Mouse (Mus musculus): Measurements from ENCODE around the gene Cryge. TPM values are rescaled to one million over a fixed set of nuclear protein-coding genes. Genes with fewer than 3 reads are reported as not detected.
"Not testable (repeated sequence)": the region's sequence is repeated elsewhere in the genome, so short reads cannot be mapped to it uniquely, and the experiment has no call there.

The Cryge gene
- 16.1 and 29.2 TPM in 2 replicates for polyA plus RNA-seq (2016; fragmentation: Nextera tagmentation; extraction: Ambion mirVana)

- not testable (repeated sequence) for H3K4me1 ChIP-seq; H3K4me2 ChIP-seq (replicated peaks); H3K36me3 ChIP-seq; H3K9ac ChIP-seq; H3K4me3 ChIP-seq; H3K27ac ChIP-seq; H3K27me3 ChIP-seq; H3K9me3 ChIP-seq
- peak; percentile 59; the same call in 1 of the 2 replicates for ATAC-seq (ENCODE audit: insufficient number of reproducible peaks, insufficient read depth, low FRiP score, low TSS enrichment)
- 78% methylated on average over 12 of the region's 12 CpGs for WGBS
These were observed at the start of gene Cryge for GRCm38 (mm10) chr1:65050952-65051351. Cryge (minus strand) TSS chr1:65051149.

GRCm38 (mm10) chr1:65096953-65097352 lies 46.0 kb upstream of the Cryge start:
- no peak overlapping the region for H3K4me2 ChIP-seq (replicated peaks)
- no peaks in the 10 kb centered on the region for H3K9me3 ChIP-seq
- H3K36me3 ChIP-seq: no peaks in the 10 kb centered on the region
- 80% methylated on average over 3 of the region's 3 CpGs for WGBS
- H3K27ac ChIP-seq: no peak overlapping the region
- no peak for ATAC-seq (ENCODE audit: insufficient number of reproducible peaks, insufficient read depth, low FRiP score, low TSS enrichment)
- H3K27me3 ChIP-seq: no peaks in the 10 kb centered on the region
- no peaks in the 10 kb centered on the region for H3K4me1 ChIP-seq
- no peak overlapping the region for H3K9ac ChIP-seq
- no peak overlapping the region for H3K4me3 ChIP-seq

- WGBS: 86% methylated on average over 3 of the region's 3 CpGs
- Histone ChIP-seq H3K36me3 (no peaks in the 10 kb centered on the region), H3K9ac (no peak overlapping the region), H3K27me3 (no peaks in the 10 kb centered on the region), H3K4me2 (replicated peaks) (no peak overlapping the region), H3K4me3 (no peak overlapping the region), H3K27ac (no peak overlapping the region), H3K9me3 (no peaks in the 10 kb centered on the region), H3K4me1 (no peaks in the 10 kb centered on the region)
- no peak for ATAC-seq (ENCODE audit: insufficient number of reproducible peaks, insufficient read depth, low FRiP score, low TSS enrichment)
These were observed 40.6 kb upstream of the Cryge start for GRCm38 (mm10) chr1:65091566-65091965.

GRCm38 (mm10) chr1:65090370-65090769 lies 39.4 kb upstream of the Cryge start:
- H3K9ac ChIP-seq: no peak overlapping the region
- H3K4me3 ChIP-seq: no peak overlapping the region
- H3K36me3 ChIP-seq: no peaks in the 10 kb centered on the region
- H3K27ac ChIP-seq: no peak overlapping the region
- no peak overlapping the region for H3K4me2 ChIP-seq (replicated peaks)
- WGBS: 75% methylated on average over 2 of the region's 2 CpGs
- no peaks in the 10 kb centered on the region for H3K9me3 ChIP-seq
- no peak for ATAC-seq (ENCODE audit: insufficient number of reproducible peaks, insufficient read depth, low FRiP score, low TSS enrichment)
- H3K27me3 ChIP-seq: no peaks in the 10 kb centered on the region
- H3K4me1 ChIP-seq: no peaks in the 10 kb centered on the region

- H3K4me3 ChIP-seq: no peak overlapping the region
- H3K27ac ChIP-seq: no peak overlapping the region
- no peaks in the 10 kb centered on the region for H3K27me3 ChIP-seq
- no peak overlapping the region for H3K4me2 ChIP-seq (replicated peaks)
- no peak overlapping the region for H3K9ac ChIP-seq
- no peaks in the 10 kb centered on the region for H3K4me1 ChIP-seq
- no peaks in the 10 kb centered on the region for H3K36me3 ChIP-seq
- no peak for ATAC-seq (ENCODE audit: insufficient number of reproducible peaks, insufficient read depth, low FRiP score, low TSS enrichment)
- 75% methylated on average over 6 of the region's 6 CpGs for WGBS
- no peaks in the 10 kb centered on the region for H3K9me3 ChIP-seq
These were observed 37.8 kb upstream of the Cryge start for GRCm38 (mm10) chr1:65088567-65089356.

- Histone ChIP-seq H3K4me3 (no peak within 1 kb of the TSS), H3K4me2 (replicated peaks) (no peak within 1 kb of the TSS), H3K4me1 (peaks cover 4% of the 10 kb centered on the region; the same call in 1 of the 2 replicates), H3K27me3 (no peaks in the 10 kb centered on the region), H3K9me3 (no peaks in the 10 kb centered on the region), H3K27ac (no peak within 1 kb of the TSS), H3K36me3 (no peaks in the 10 kb centered on the region), H3K9ac (no peak within 1 kb of the TSS)
- ATAC-seq (ENCODE audit: insufficient number of reproducible peaks, insufficient read depth, low FRiP score, low TSS enrichment): no peak
- 29% methylated on average over 7 of the region's 7 CpGs for WGBS
These were observed 31.2 kb upstream of the Cryge start, which contains the start of gene Crygb for GRCm38 (mm10) chr1:65082188-65082587. Crygb (minus strand) TSS chr1:65082288.

- no peaks in the 10 kb centered on the region for H3K9me3 ChIP-seq
These were observed 24.7 kb upstream of the Cryge start for GRCm38 (mm10) chr1:65075607-65076006.

GRCm38 (mm10) chr1:65073589-65073988 lies 22.6 kb upstream of the Cryge start, which contains the start of gene Crygc:
Crygc (minus strand) TSS chr1:65073689.
- no peak within 1 kb of the TSS for H3K4me2 ChIP-seq (replicated peaks)
- no peaks in the 10 kb centered on the region for H3K9me3 ChIP-seq
- WGBS: 62% methylated on average over 6 of the region's 6 CpGs
- no peak within 1 kb of the TSS for H3K4me3 ChIP-seq
- no peaks in the 10 kb centered on the region for H3K27me3 ChIP-seq
- no peak within 1 kb of the TSS for H3K9ac ChIP-seq
- H3K4me1 ChIP-seq: no peaks in the 10 kb centered on the region
- H3K27ac ChIP-seq: no peak within 1 kb of the TSS
- no peaks in the 10 kb centered on the region for H3K36me3 ChIP-seq
- no peak for ATAC-seq (ENCODE audit: insufficient number of reproducible peaks, insufficient read depth, low FRiP score, low TSS enrichment)

More at GRCm38 (mm10) chr1:65075607-65076006, 24.7 kb upstream of the Cryge start:
- ATAC-seq (ENCODE audit: insufficient number of reproducible peaks, insufficient read depth, low FRiP score, low TSS enrichment): no peak
- H3K36me3 ChIP-seq: no peaks in the 10 kb centered on the region
- 17% methylated on average over 5 of the region's 5 CpGs for WGBS
- no peaks in the 10 kb centered on the region for H3K4me1 ChIP-seq
- no peak overlapping the region for H3K4me2 ChIP-seq (replicated peaks)
- no peaks in the 10 kb centered on the region for H3K27me3 ChIP-seq
- H3K9ac ChIP-seq: no peak overlapping the region
- no peak overlapping the region for H3K4me3 ChIP-seq
- no peak overlapping the region for H3K27ac ChIP-seq

- H3K36me3 ChIP-seq: no peaks in the 10 kb centered on the region
- H3K4me1 ChIP-seq: no peaks in the 10 kb centered on the region
- no peak for ATAC-seq (ENCODE audit: insufficient number of reproducible peaks, insufficient read depth, low FRiP score, low TSS enrichment)
- no peak overlapping the region for H3K9ac ChIP-seq
- no peak overlapping the region for H3K4me2 ChIP-seq (replicated peaks)
- H3K4me3 ChIP-seq: no peak overlapping the region
- no peaks in the 10 kb centered on the region for H3K9me3 ChIP-seq
- H3K27me3 ChIP-seq: no peaks in the 10 kb centered on the region
- no peak overlapping the region for H3K27ac ChIP-seq
These were observed 16.9 kb upstream of the Cryge start for GRCm38 (mm10) chr1:65067842-65068241.

GRCm38 (mm10) chr1:65064201-65064600 lies 13.3 kb upstream of the Cryge start:
- Histone ChIP-seq H3K4me1 (no peaks in the 10 kb centered on the region), H3K36me3 (no peaks in the 10 kb centered on the region), H3K27me3 (no peaks in the 10 kb centered on the region), H3K9me3 (no peaks in the 10 kb centered on the region), H3K4me2 (replicated peaks) (no peak overlapping the region), H3K9ac (no peak overlapping the region), H3K27ac (no peak overlapping the region), H3K4me3 (no peak overlapping the region)
- WGBS: 88% methylated on average over 15 of the region's 15 CpGs
- no peak for ATAC-seq (ENCODE audit: insufficient number of reproducible peaks, insufficient read depth, low FRiP score, low TSS enrichment)

GRCm38 (mm10) chr1:65063352-65063751 lies 12.4 kb upstream of the Cryge start, which contains the start of gene Crygd:
Crygd (minus strand) TSS chr1:65063452.
- Histone ChIP-seq H3K27ac (no peak within 1 kb of the TSS), H3K4me2 (replicated peaks) (no peak within 1 kb of the TSS), H3K4me3 (no peak within 1 kb of the TSS), H3K9me3 (no peaks in the 10 kb centered on the region), H3K36me3 (no peaks in the 10 kb centered on the region), H3K27me3 (no peaks in the 10 kb centered on the region), H3K9ac (no peak within 1 kb of the TSS), H3K4me1 (no peaks in the 10 kb centered on the region)
- 81% methylated on average over 8 of the region's 8 CpGs for WGBS
- no peak for ATAC-seq (ENCODE audit: insufficient number of reproducible peaks, insufficient read depth, low FRiP score, low TSS enrichment)

GRCm38 (mm10) chr1:65052140-65052539 lies 1.2 kb upstream of the Cryge start:
- Histone ChIP-seq H3K9me3 (no peaks in the 10 kb centered on the region), H3K4me2 (replicated peaks) (no peak overlapping the region), H3K27me3 (no peaks in the 10 kb centered on the region), H3K9ac (no peak overlapping the region), H3K36me3 (no peaks in the 10 kb centered on the region), H3K4me3 (no peak overlapping the region), H3K4me1 (0 out of 2 replicates have a peak, but pooled peaks cover 9% of the 10 kb centered on the region), H3K27ac (no peak overlapping the region)
- WGBS: 30% methylated on average over 2 of the region's 2 CpGs
- ATAC-seq (ENCODE audit: insufficient number of reproducible peaks, insufficient read depth, low FRiP score, low TSS enrichment): no peak
